ENCODE assay signal across 29 mouse cellular contexts in the genomic region with DNA sequence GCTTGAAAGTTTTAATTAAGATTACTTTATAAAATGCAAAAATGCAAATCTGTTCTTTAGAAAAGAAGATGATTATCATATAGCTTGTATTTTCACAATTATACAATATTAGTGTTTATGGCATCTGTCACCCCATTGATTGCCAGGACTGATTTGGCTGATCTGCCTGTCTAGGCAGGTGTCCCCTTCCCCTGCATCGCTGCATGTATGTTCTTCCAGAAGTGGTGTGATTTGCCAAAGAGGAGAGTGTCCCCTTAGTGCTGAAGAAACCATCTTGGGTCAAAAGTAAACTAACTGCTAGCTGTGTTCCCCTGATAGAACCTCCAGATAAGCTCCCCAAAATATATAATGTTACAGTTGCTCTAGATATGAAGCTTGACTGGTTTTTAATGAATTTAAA.
DNase-seq lines count a peak whose midpoint lies in the region; ATAC-seq lines count a peak whose summit lies in the region.
"Had no signal": no experiment of that assay in that cellular context is flagged by ENCODE, and none has a peak within 500 bp of the region (broad histone marks: within the 10 kb centered on the region; RNA-seq: fewer than 3 reads in every experiment).

No protein-coding gene starts in this region.

- no peak overlapping the region for H3K9ac ChIP-seq in forebrain, embryonic 14.5 days (ENCODE audit: low read length)
- H3K9ac ChIP-seq in forebrain, embryonic 11.5 days (ENCODE audit: low read length), result no peak overlapping the region
- H3K9ac ChIP-seq in midbrain, embryonic 11.5 days (ENCODE audit: low read length), result no peak overlapping the region
- H3K9ac ChIP-seq in midbrain, embryonic 15.5 days, result no peak overlapping the region
- H3K9ac ChIP-seq: embryonic facial prominence, embryonic 12.5 days; embryonic facial prominence, embryonic 15.5 days; forebrain, embryonic 12.5 days; heart, embryonic 13.5 days; hindbrain, embryonic 12.5 days; hindbrain, embryonic 15.5 days; intestine, embryonic 15.5 days had no signal

- H3K4me2 ChIP-seq in forebrain, embryonic 14.5 days (ENCODE audit: low read length), result no peak overlapping the region
- H3K4me2 ChIP-seq in forebrain, embryonic 11.5 days (ENCODE audit: low read depth, low read length, severe bottlenecking), result no peak overlapping the region
- H3K4me2 ChIP-seq in midbrain, embryonic 11.5 days, result no peak overlapping the region
- H3K4me2 ChIP-seq in midbrain, embryonic 15.5 days, result no peak overlapping the region
- H3K4me2 ChIP-seq: embryonic facial prominence, embryonic 12.5 days; embryonic facial prominence, embryonic 15.5 days; forebrain, embryonic 12.5 days; heart, embryonic 13.5 days; hindbrain, embryonic 12.5 days; hindbrain, embryonic 15.5 days; intestine, embryonic 15.5 days had no signal

- ATAC-seq in forebrain, embryonic 14.5 days, result peak; percentile 58; the same call in 1 of the 2 replicates
- no peak for ATAC-seq in forebrain, embryonic 11.5 days (replicated peaks; ENCODE audit: low FRiP score)
- no peak for ATAC-seq in midbrain, embryonic 11.5 days (ENCODE audit: low FRiP score)
- no peak for ATAC-seq in midbrain, embryonic 15.5 days (replicated peaks)
- ATAC-seq: intestine, embryonic 15.5 days; Patski had no signal

- H3K27ac ChIP-seq in forebrain, embryonic 14.5 days (ENCODE audit: low read depth, low read length), result no peak overlapping the region
- no peak overlapping the region for H3K27ac ChIP-seq in forebrain, embryonic 11.5 days (ENCODE audit: low read depth, low read length)
- no peak overlapping the region for H3K27ac ChIP-seq in midbrain, embryonic 11.5 days (ENCODE audit: low read depth, low read length)
- no peak overlapping the region for H3K27ac ChIP-seq in midbrain, embryonic 15.5 days
- H3K27ac ChIP-seq: embryonic facial prominence, embryonic 12.5 days; embryonic facial prominence, embryonic 15.5 days; forebrain, embryonic 12.5 days; heart, adult 2 months; heart, embryonic 10.5 days; heart, embryonic 13.5 days; hindbrain, embryonic 12.5 days; hindbrain, embryonic 15.5 days; intestine, embryonic 15.5 days had no signal

- no peaks in the 10 kb centered on the region for H3K4me1 ChIP-seq in forebrain, embryonic 14.5 days (ENCODE audit: control insufficient read depth, insufficient read depth, low read length)
- no peaks in the 10 kb centered on the region for H3K4me1 ChIP-seq in forebrain, embryonic 11.5 days (replicated peaks; ENCODE audit: control insufficient read depth, insufficient read depth, low read length)
- no peaks in the 10 kb centered on the region for H3K4me1 ChIP-seq in midbrain, embryonic 11.5 days (ENCODE audit: control insufficient read depth, insufficient read depth, low read length)
- H3K4me1 ChIP-seq in midbrain, embryonic 15.5 days, result no peaks in the 10 kb centered on the region
- H3K4me1 ChIP-seq: embryonic facial prominence, embryonic 12.5 days; embryonic facial prominence, embryonic 15.5 days; forebrain, embryonic 12.5 days; heart, embryonic 10.5 days; heart, embryonic 13.5 days; hindbrain, embryonic 12.5 days; hindbrain, embryonic 15.5 days; intestine, embryonic 15.5 days had no signal

- peak; percentile 75 to 84 for DNase-seq in cerebellum, postnatal 14 days
- no peak for DNase-seq in cerebellum, adult 8-10 months
- peak; percentile 41 for DNase-seq in forebrain, embryonic 14.5 days (ENCODE audit: low spot score)
- no peak for DNase-seq in forebrain, embryonic 11.5 days (ENCODE audit: low spot score)
- peak; percentile 53 for DNase-seq in midbrain, embryonic 11.5 days (ENCODE audit: low spot score, missing footprints)
- DNase-seq in frontal cortex, postnatal 25 days (ENCODE audit: low spot score in 2 of 2), result no peak
- DNase-seq: adrenal gland, postnatal 10 days; adrenal gland, postnatal 36 days; B cell, adult 2 months; cerebellum, adult 11 months; cerebellum, adult 9-10 months; gastrocnemius, postnatal 10 days; gastrocnemius, postnatal 36 days; heart, adult 2 months; heart, postnatal 14 days; heart, postnatal 4 days; kidney, adult 11 months had no signal

- H3K27me3 ChIP-seq in forebrain, embryonic 14.5 days (replicated peaks; ENCODE audit: control insufficient read depth, insufficient read depth, low read length), result no peaks in the 10 kb centered on the region
- no peaks in the 10 kb centered on the region for H3K27me3 ChIP-seq in forebrain, embryonic 11.5 days (ENCODE audit: control insufficient read depth, insufficient read depth, low read length)
- no peaks in the 10 kb centered on the region for H3K27me3 ChIP-seq in midbrain, embryonic 11.5 days (ENCODE audit: control insufficient read depth, insufficient read depth, low read length)
- no peaks in the 10 kb centered on the region for H3K27me3 ChIP-seq in midbrain, embryonic 15.5 days (replicated peaks)
- H3K27me3 ChIP-seq: CH12.LX; embryonic facial prominence, embryonic 12.5 days; embryonic facial prominence, embryonic 15.5 days; forebrain, embryonic 12.5 days; heart, embryonic 13.5 days; hindbrain, embryonic 12.5 days; hindbrain, embryonic 15.5 days; intestine, embryonic 15.5 days; Patski had no signal

- no peak overlapping the region for H3K4me3 ChIP-seq in forebrain, embryonic 14.5 days (ENCODE audit: low read depth, low read length)
- no peak overlapping the region for H3K4me3 ChIP-seq in forebrain, embryonic 11.5 days (ENCODE audit: low read depth, low read length)
- H3K4me3 ChIP-seq in midbrain, embryonic 11.5 days (ENCODE audit: low read depth, low read length), result no peak overlapping the region
- no peak overlapping the region for H3K4me3 ChIP-seq in midbrain, embryonic 15.5 days
- H3K4me3 ChIP-seq: embryonic facial prominence, embryonic 12.5 days; embryonic facial prominence, embryonic 15.5 days; forebrain, embryonic 12.5 days; heart, adult 2 months; heart, embryonic 10.5 days; heart, embryonic 13.5 days; hindbrain, embryonic 12.5 days; hindbrain, embryonic 15.5 days; intestine, embryonic 15.5 days had no signal

- no peaks in the 10 kb centered on the region for H3K36me3 ChIP-seq in forebrain, embryonic 14.5 days (ENCODE audit: control insufficient read depth, insufficient read depth, low read length)
- no peaks in the 10 kb centered on the region for H3K36me3 ChIP-seq in forebrain, embryonic 11.5 days (ENCODE audit: control insufficient read depth, insufficient read depth, low read length)
- no peaks in the 10 kb centered on the region for H3K36me3 ChIP-seq in midbrain, embryonic 11.5 days (ENCODE audit: control insufficient read depth, insufficient read depth, low read length)
- no peaks in the 10 kb centered on the region for H3K36me3 ChIP-seq in midbrain, embryonic 15.5 days (replicated peaks)
- H3K36me3 ChIP-seq: embryonic facial prominence, embryonic 12.5 days; embryonic facial prominence, embryonic 15.5 days; forebrain, embryonic 12.5 days; G1E; heart, embryonic 10.5 days; heart, embryonic 13.5 days; hindbrain, embryonic 12.5 days; hindbrain, embryonic 15.5 days; intestine, embryonic 15.5 days had no signal

- 61% methylated on average over 1 of the region's 1 CpGs for WGBS in forebrain, embryonic 14.5 days
- 91% methylated on average over 1 of the region's 1 CpGs for WGBS in forebrain, embryonic 11.5 days
- WGBS in midbrain, embryonic 11.5 days, result 94% methylated on average over 1 of the region's 1 CpGs
- 83% methylated on average over 1 of the region's 1 CpGs for WGBS in midbrain, embryonic 15.5 days

- no peaks in the 10 kb centered on the region for H3K9me3 ChIP-seq in forebrain, embryonic 14.5 days (replicated peaks; ENCODE audit: control insufficient read depth, low read length)
- no peaks in the 10 kb centered on the region for H3K9me3 ChIP-seq in forebrain, embryonic 11.5 days (ENCODE audit: control insufficient read depth, low read length)
- no peaks in the 10 kb centered on the region for H3K9me3 ChIP-seq in midbrain, embryonic 11.5 days (ENCODE audit: control insufficient read depth, low read length)
- no peaks in the 10 kb centered on the region for H3K9me3 ChIP-seq in midbrain, embryonic 15.5 days
- H3K9me3 ChIP-seq: embryonic facial prominence, embryonic 12.5 days; embryonic facial prominence, embryonic 15.5 days; forebrain, embryonic 12.5 days; G1E; heart, embryonic 10.5 days; heart, embryonic 13.5 days; hindbrain, embryonic 12.5 days; hindbrain, embryonic 15.5 days; intestine, embryonic 15.5 days had no signal

Comparison
In these comparisons a context has a peak if more than half of its experiments do, and no peak if none do; other contexts are left out.
1. DNase-seq: peak in cerebellum, postnatal 14 days (2 of 2), forebrain, embryonic 14.5 days (single experiment) and midbrain, embryonic 11.5 days (single experiment); none in cerebellum, adult 8-10 months (single experiment), forebrain, embryonic 11.5 days (single experiment) and frontal cortex, postnatal 25 days (0 of 2).